Mouse (Mus musculus): ENCODE results near the gene Fam189a1. TPM values are rescaled to one million over a fixed set of nuclear protein-coding genes. Genes with fewer than 3 reads are reported as not detected.

Gene Fam189a1
- total and polyA plus RNA-seq, 3 experiments = not detected

DNA sequence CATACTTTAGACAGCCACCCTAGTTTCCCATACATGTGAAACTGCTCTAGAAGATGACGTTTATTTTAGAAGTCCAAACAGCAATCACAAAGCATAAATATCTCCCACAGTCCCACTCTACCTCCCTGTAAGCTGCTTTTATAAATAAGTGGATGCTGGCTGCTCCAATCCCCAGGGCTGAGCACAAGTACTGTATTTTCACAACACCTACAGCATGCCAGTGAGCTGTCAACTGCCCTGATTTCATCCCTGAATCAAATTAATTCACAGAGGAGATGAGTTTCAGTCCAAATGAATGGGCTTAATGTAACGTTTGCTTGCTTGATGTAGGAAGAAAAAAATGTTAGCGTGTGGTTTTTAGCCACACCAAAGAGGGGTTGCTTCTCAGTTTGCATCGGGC is 225.4 kb downstream of the Fam189a1 start:
- H3K4me3 ChIP-seq (ENCODE audit: control insufficient read depth in 1 of 2, insufficient read depth in 1 of 2, low read depth in 2 of 2, low read length in 2 of 2) = no peak overlapping the region

DNA sequence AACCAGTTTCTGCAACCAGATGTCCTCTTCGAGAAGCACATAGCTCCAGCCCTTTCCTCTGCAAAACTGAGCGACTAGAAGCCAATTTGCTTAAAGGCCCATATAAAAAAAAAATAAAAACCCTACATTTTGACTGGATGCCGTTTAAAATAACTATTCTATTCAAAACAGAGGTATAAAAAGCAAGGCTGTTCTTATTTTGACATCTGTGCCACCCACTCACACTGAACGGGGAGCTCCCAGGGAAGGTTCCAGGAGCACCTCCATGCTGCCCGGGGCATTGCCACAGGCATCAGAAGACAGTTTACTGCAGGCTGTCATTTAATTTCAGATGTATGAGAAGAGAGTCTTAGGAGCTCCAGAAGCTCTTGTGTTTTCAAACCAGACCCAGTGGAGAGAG is 232.5 kb downstream of the Fam189a1 start:
- H3K27ac ChIP-seq (ENCODE audit: control insufficient read depth, low read depth, low read length) = no peak overlapping the region
- no peaks in the 10 kb centered on the region for H3K4me1 ChIP-seq (ENCODE audit: control insufficient read depth in 1 of 2, insufficient read depth in 2 of 2, low read length in 2 of 2)
- no peaks in the 10 kb centered on the region for H3K79me2 ChIP-seq (ENCODE audit: control insufficient read depth, insufficient read depth, low read length, poor library complexity)
- H3K9me3 ChIP-seq (replicated peaks; ENCODE audit: insufficient read depth, low read length) = no peaks in the 10 kb centered on the region
- DNase-seq (ENCODE audit: low read depth, low spot score) = no peak
- no peaks in the 10 kb centered on the region for H3K36me3 ChIP-seq (ENCODE audit: control insufficient read depth in 1 of 2, insufficient read depth in 2 of 2, low read length in 2 of 2)
- no peaks in the 10 kb centered on the region for H3K27me3 ChIP-seq (ENCODE audit: control insufficient read depth in 1 of 2, insufficient read depth in 2 of 2, low read length in 2 of 2)
- H3K4me3 ChIP-seq (ENCODE audit: control insufficient read depth in 1 of 2, insufficient read depth in 1 of 2, low read depth in 2 of 2, low read length in 2 of 2) = no peak overlapping the region
- no peak overlapping the region for H3K9ac ChIP-seq (ENCODE audit: control insufficient read depth, low read depth, low read length, poor library complexity, severe bottlenecking)
- TF ChIP-seq RCOR1 (IDR thresholded peaks at IDR 0.05; ENCODE audit: low read depth, low read length) = no peak
- TF ChIP-seq MAFK (IDR thresholded peaks at IDR 0.05; ENCODE audit: borderline replicate concordance, low read depth, low read length) = no peak
- no peak for TF ChIP-seq CTCF (IDR thresholded peaks at IDR 0.05 in 2 of 3, conservative IDR thresholded peaks at IDR 0.05 in 1 of 3; ENCODE audit: control insufficient read depth in 1 of 3, insufficient read depth in 1 of 3, low read depth in 2 of 3, low read length in 3 of 3, poor library complexity in 1 of 3, severe bottlenecking in 1 of 3)
- no peak for TF ChIP-seq ZMIZ1 (IDR thresholded peaks at IDR 0.05; ENCODE audit: low read depth, low read length)
- no peak for TF ChIP-seq CHD1 (IDR thresholded peaks at IDR 0.05; ENCODE audit: low read depth, low read length)
- no peak for TF ChIP-seq E2F4 (IDR thresholded peaks at IDR 0.05; ENCODE audit: borderline replicate concordance, low read depth, low read length)

More for the DNA sequence above, 225.4 kb downstream of the Fam189a1 start:
- H3K27me3 ChIP-seq (ENCODE audit: control insufficient read depth in 1 of 2, insufficient read depth in 2 of 2, low read length in 2 of 2) = no peaks in the 10 kb centered on the region
- no peaks in the 10 kb centered on the region for H3K4me1 ChIP-seq (ENCODE audit: control insufficient read depth in 1 of 2, insufficient read depth in 2 of 2, low read length in 2 of 2)
- H3K36me3 ChIP-seq (ENCODE audit: control insufficient read depth in 1 of 2, insufficient read depth in 2 of 2, low read length in 2 of 2) = no peaks in the 10 kb centered on the region
- H3K9ac ChIP-seq (ENCODE audit: control insufficient read depth, low read depth, low read length, poor library complexity, severe bottlenecking) = no peak overlapping the region
- H3K9me3 ChIP-seq (replicated peaks; ENCODE audit: insufficient read depth, low read length) = no peaks in the 10 kb centered on the region
- no peaks in the 10 kb centered on the region for H3K79me2 ChIP-seq (ENCODE audit: control insufficient read depth, insufficient read depth, low read length, poor library complexity)
- DNase-seq (ENCODE audit: low read depth, low spot score) = no peak
- H3K27ac ChIP-seq (ENCODE audit: control insufficient read depth, low read depth, low read length) = no peak overlapping the region
- TF ChIP-seq MYB (IDR thresholded peaks at IDR 0.05; ENCODE audit: low read depth, low read length) = no peak
- no peak for TF ChIP-seq MYC (IDR thresholded peaks at IDR 0.05; ENCODE audit: low read depth, low read length)
- no peak for TF ChIP-seq EP300 (IDR thresholded peaks at IDR 0.05; ENCODE audit: low read depth in 1 of 2, low read length in 2 of 2)
- TF ChIP-seq POLR2A (IDR thresholded peaks at IDR 0.05; ENCODE audit: control insufficient read depth in 1 of 2, insufficient read depth in 1 of 2, low read depth in 1 of 2, low read length in 2 of 2, poor library complexity in 1 of 2) = no peak

DNA sequence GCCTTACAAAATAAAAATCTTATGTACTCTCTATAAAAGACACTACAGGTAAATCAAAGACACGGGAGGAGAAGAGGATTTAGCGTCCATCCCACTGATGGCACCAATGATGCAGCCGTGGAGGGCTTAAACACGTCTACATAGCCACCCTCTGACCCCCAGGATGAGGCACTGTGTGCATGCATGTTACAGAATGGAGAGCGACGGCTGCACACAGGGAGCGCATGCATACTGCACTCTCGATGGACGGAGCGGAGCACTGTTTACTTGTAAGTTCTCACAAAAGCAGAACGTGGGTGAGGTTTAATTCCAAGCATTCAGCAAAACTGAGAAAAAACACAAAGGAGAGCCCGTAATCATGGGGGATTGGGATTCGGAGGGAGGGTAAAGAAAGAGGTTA is 235.2 kb downstream of the Fam189a1 start:
- Histone ChIP-seq H3K4me1 (ENCODE audit: control insufficient read depth in 1 of 2, insufficient read depth in 2 of 2, low read length in 2 of 2) (no peaks in the 10 kb centered on the region), H3K9me3 (replicated peaks; ENCODE audit: insufficient read depth, low read length) (no peaks in the 10 kb centered on the region), H3K27me3 (ENCODE audit: control insufficient read depth in 1 of 2, insufficient read depth in 2 of 2, low read length in 2 of 2) (no peaks in the 10 kb centered on the region), H3K36me3 (ENCODE audit: control insufficient read depth in 1 of 2, insufficient read depth in 2 of 2, low read length in 2 of 2) (no peaks in the 10 kb centered on the region), H3K27ac (ENCODE audit: control insufficient read depth, low read depth, low read length) (no peak overlapping the region), H3K79me2 (ENCODE audit: control insufficient read depth, insufficient read depth, low read length, poor library complexity) (no peaks in the 10 kb centered on the region), H3K9ac (ENCODE audit: control insufficient read depth, low read depth, low read length, poor library complexity, severe bottlenecking) (no peak overlapping the region), H3K4me3 (ENCODE audit: control insufficient read depth in 1 of 2, insufficient read depth in 1 of 2, low read depth in 2 of 2, low read length in 2 of 2) (no peak overlapping the region)
- no peak for TF ChIP-seq SIN3A (IDR thresholded peaks at IDR 0.05; ENCODE audit: low read length)
- no peak for TF ChIP-seq USF2 (IDR thresholded peaks at IDR 0.05; ENCODE audit: borderline replicate concordance in 1 of 2, insufficient read depth in 1 of 2, low read depth in 1 of 2, low read length in 2 of 2)
- TF ChIP-seq MEF2A (IDR thresholded peaks at IDR 0.05; ENCODE audit: extremely low read depth, insufficient replicate concordance, low read depth, low read length, poor library complexity, severe bottlenecking) = no peak
- no peak for TF ChIP-seq SMC3 (IDR thresholded peaks at IDR 0.05; ENCODE audit: low read depth, low read length)
- TF ChIP-seq NELFE (IDR thresholded peaks at IDR 0.05; ENCODE audit: low read depth, low read length) = no peak
- no peak for TF ChIP-seq CHD2 (IDR thresholded peaks at IDR 0.05; ENCODE audit: low read length)
- no peak for TF ChIP-seq ZKSCAN1 (IDR thresholded peaks at IDR 0.05; ENCODE audit: low read depth, low read length)
- TF ChIP-seq ZC3H11A (IDR thresholded peaks at IDR 0.05; ENCODE audit: low read depth, low read length) = no peak
- no peak for TF ChIP-seq GABPA (IDR thresholded peaks at IDR 0.05; ENCODE audit: low read depth, low read length)
- no peak for TF ChIP-seq MXI1 (IDR thresholded peaks at IDR 0.05; ENCODE audit: low read depth, low read length)
- TF ChIP-seq TBP (IDR thresholded peaks at IDR 0.05; ENCODE audit: low read depth, low read length) = no peak
- no peak for TF ChIP-seq CHD1 (IDR thresholded peaks at IDR 0.05; ENCODE audit: low read depth, low read length)
- no peak for TF ChIP-seq CTCF (IDR thresholded peaks at IDR 0.05 in 2 of 3, conservative IDR thresholded peaks at IDR 0.05 in 1 of 3; ENCODE audit: control insufficient read depth in 1 of 3, insufficient read depth in 1 of 3, low read depth in 2 of 3, low read length in 3 of 3, poor library complexity in 1 of 3, severe bottlenecking in 1 of 3)
- TF ChIP-seq ETS1 (IDR thresholded peaks at IDR 0.05; ENCODE audit: low read depth, low read length) = no peak
- TF ChIP-seq JUND (IDR thresholded peaks at IDR 0.05; ENCODE audit: low read depth, low read length) = no peak
- no peak for TF ChIP-seq MYC (IDR thresholded peaks at IDR 0.05; ENCODE audit: low read depth, low read length)
- TF ChIP-seq HCFC1 (IDR thresholded peaks at IDR 0.05; ENCODE audit: low read depth, low read length) = no peak
- no peak for TF ChIP-seq UBTF (IDR thresholded peaks at IDR 0.05; ENCODE audit: borderline replicate concordance, insufficient read depth, low read depth, low read length)
- DNase-seq (ENCODE audit: low read depth, low spot score) = no peak
